Mouse (Mus musculus): Measurements from ENCODE around the gene Spag7.

GRCm38 (mm10) chr11:70674014-70674413 is 4.8 kb upstream of the Spag7 start:
- TF ChIP-seq POLR2A (IDR thresholded peaks at IDR 0.05; ENCODE audit: insufficient read depth, low read depth, low read length) = no peak
- TF ChIP-seq CTCF (IDR thresholded peaks at IDR 0.05; ENCODE audit: insufficient read depth, low read depth, low read length) = no peak
